Mouse (Mus musculus) intestine, postnatal 0 days (tissue): Measurements from ENCODE around the gene Tln2. TPM values are rescaled to one million over a fixed set of nuclear protein-coding genes. Genes with fewer than 3 reads are reported as not detected.

Experiments
- ATAC-seq: fragments of 200-750 bp; cut with Nextera tagmentation; 2 replicates; pipeline ENCODE4 v1.8.0; 2017; ENCODE audit warnings: mild to moderate bottlenecking, moderate TSS enrichment, moderate library complexity
- H3K27ac ChIP-seq: fragments of 300-500 bp; sonication (generic); 2 replicates; pipeline ENCODE4 v1.5.1; 2014; ENCODE audit warnings: mild to moderate bottlenecking, low read depth, low read length, moderate library complexity
- H3K27me3 ChIP-seq: fragments of 300-500 bp; sonication (generic); replicated peaks from 2 replicates; pipeline ENCODE4 v1.6.1; 2014; ENCODE audit warnings: low read length, mixed read lengths; ENCODE audit not compliant: control insufficient read depth, insufficient read depth
- H3K36me3 ChIP-seq: fragments of 300-500 bp; sonication (generic); 2 replicates; pipeline ENCODE4 v1.6.1; 2014; ENCODE audit warnings: mild to moderate bottlenecking, moderate library complexity; ENCODE audit not compliant: control insufficient read depth, insufficient read depth
- H3K4me1 ChIP-seq: fragments of 300-500 bp; sonication (generic); replicated peaks from 2 replicates; pipeline ENCODE4 v1.6.1; 2014; ENCODE audit warnings: antibody characterized with exemption, low read length, mixed read lengths; ENCODE audit not compliant: control insufficient read depth, insufficient read depth
- H3K4me2 ChIP-seq: fragments of 300-500 bp; sonication (generic); replicated peaks from 2 replicates; pipeline ENCODE4 v1.6.1; 2014; ENCODE audit warnings: low read depth, mild to moderate bottlenecking, moderate library complexity
- H3K4me3 ChIP-seq: fragments of 300-500 bp; sonication (generic); 2 replicates; pipeline ENCODE4 v1.5.1; 2014; ENCODE audit warnings: low read depth, low read length
- H3K9ac ChIP-seq: fragments of 300-500 bp; sonication (generic); 2 replicates; pipeline ENCODE4 v1.6.1; 2014; ENCODE audit warnings: mild to moderate bottlenecking, low read depth, low read length
- H3K9me3 ChIP-seq: fragments of 300-500 bp; sonication (generic); 2 replicates; pipeline ENCODE4 v1.6.1; 2016; ENCODE audit warnings: mixed run types; ENCODE audit not compliant: control insufficient read depth
- CTCF ChIP-seq: sonication (generic); IDR thresholded peaks from 2 replicates; pipeline ENCODE4 v1.5.1; 2016; ENCODE audit warnings: low read depth, mild to moderate bottlenecking, control low read depth, antibody characterized with exemption, moderate library complexity
- WGBS: fragments of 180-500 bp; shearing (Covaris S2); extraction: QIAGEN DNeasy Blood & Tissue Kit; methylation state at CpG from one replicate; pipeline ENCODE4 v1.1.7; 2014; 5-methylcytosine and 5-hydroxymethylcytosine counted together
- polyA plus RNA-seq: library from polyadenylated mRNA; unstranded; fragments of >200 nt; fragmentation: Nextera tagmentation; extraction: Ambion mirVana; gene quantifications from 2 replicates; pipeline ENCODE4 v1.2.1, GENCODE M21; 2015

The Tln2 gene
- polyA plus RNA-seq, 1 experiment from 2014 or later: 8.8 TPM

DNA sequence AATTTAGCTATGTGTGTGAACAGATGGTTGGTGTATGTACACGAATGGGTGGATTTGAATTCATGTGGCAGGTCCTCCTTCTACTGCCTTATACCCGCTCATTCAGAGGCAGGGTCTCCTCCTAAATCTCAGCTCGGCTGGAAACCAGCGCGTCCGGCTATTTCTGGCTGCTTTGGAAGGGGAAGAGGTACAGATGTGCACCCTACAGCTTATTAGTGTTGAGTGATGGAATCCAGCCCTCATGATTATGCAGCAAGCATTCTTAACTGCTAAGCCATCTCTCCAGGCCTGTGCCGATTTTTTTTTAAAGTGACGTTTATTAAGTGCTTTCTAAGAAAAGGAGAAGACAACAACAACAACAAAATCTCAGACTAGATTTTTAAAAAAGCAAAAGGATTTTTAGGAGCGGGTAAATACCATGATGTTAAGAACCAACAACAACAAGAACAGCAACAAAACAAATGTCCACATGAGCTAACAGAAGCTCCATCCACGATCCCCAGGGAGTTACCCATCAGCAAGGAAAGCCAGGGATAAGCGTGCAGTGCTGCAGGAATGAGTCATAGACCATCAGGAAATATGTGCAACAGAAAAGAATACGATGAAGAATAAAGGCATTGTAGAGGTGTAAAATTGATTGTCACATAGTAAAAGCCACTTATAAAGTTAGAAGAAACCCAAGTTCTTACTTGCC lies 130.2 kb downstream of the Tln2 start:
- no peaks in the 10 kb centered on the region for H3K27me3 ChIP-seq
- 65% methylated on average over 12 of the region's 12 CpGs for WGBS
- H3K4me1 ChIP-seq: no peaks in the 10 kb centered on the region
- no peak overlapping the region for H3K4me2 ChIP-seq
- no peak for ATAC-seq
- H3K4me3 ChIP-seq: no peak overlapping the region
- no peak for TF ChIP-seq CTCF
- H3K9ac ChIP-seq: no peak overlapping the region
- H3K27ac ChIP-seq: no peak overlapping the region
- H3K36me3 ChIP-seq: no peaks in the 10 kb centered on the region
- no peaks in the 10 kb centered on the region for H3K9me3 ChIP-seq

DNA sequence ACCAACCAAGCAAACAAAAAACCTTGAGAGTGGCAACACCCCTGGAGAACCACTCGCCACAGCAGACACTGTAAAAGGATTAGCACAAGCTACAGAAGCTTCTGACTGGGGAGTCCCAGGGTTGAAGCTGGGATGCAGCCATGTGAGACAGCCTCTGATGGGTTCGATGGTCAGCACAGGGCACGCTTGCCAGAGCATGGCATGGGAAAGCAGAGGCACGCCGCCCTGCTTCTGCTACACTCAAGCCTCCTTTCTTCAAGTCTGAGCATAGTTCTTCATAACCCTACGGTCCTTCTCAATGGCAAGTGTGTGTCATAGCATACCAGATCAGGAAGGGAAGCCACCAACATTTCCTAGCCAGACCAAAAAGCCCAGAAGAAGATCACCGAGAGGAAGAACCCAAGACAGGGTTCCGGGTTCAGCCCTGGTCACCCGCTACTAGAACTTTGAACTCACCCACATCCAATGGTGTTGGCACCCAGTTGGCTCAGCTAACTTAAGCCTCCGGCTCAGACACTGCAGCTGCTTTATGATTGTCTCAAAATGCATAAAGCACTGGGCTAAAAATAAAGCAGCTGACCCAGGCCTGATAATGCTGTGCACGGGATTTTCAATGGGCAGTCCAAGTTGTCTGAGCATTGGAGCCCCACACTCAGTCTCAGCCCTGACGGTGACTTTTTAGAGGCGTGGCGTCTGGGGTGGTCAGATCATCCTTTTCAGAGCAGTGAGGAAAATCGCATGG lies 131.0 kb downstream of the Tln2 start:
- no peak for ATAC-seq
- 84% methylated on average over 15 of the region's 15 CpGs for WGBS
- H3K9me3 ChIP-seq: no peaks in the 10 kb centered on the region

DNA sequence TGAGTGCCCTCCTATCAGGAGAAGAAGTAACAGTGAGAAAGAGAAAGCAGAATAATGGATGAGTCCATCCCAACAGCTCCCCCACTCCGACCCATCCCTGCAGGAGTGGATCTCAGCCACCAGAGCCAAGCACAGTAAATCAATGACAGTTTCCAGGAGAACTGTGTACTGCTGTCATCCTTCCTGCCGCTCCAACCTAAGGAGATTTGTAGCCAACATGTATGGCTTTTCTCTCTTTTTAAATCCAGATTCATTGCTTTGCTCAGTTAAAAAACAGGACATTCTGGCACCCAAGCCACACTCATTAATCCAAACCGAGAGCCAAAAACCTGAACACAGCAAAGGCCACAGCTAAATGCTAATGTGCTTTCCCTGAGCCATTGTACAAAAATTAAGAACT lies 133.2 kb downstream of the Tln2 start:
- 55% methylated on average over 3 of the region's 3 CpGs for WGBS
- no peaks in the 10 kb centered on the region for H3K36me3 ChIP-seq
- TF ChIP-seq CTCF: no peak
- no peaks in the 10 kb centered on the region for H3K4me1 ChIP-seq
- H3K9me3 ChIP-seq: no peaks in the 10 kb centered on the region
- no peak overlapping the region for H3K4me2 ChIP-seq
- H3K27ac ChIP-seq: no peak overlapping the region
- no peak overlapping the region for H3K9ac ChIP-seq
- no peaks in the 10 kb centered on the region for H3K27me3 ChIP-seq
- ATAC-seq: no peak
- no peak overlapping the region for H3K4me3 ChIP-seq

More for the DNA sequence above, 131.0 kb downstream of the Tln2 start:
- H3K9ac ChIP-seq: no peak overlapping the region
- no peaks in the 10 kb centered on the region for H3K27me3 ChIP-seq
- H3K4me2 ChIP-seq: no peak overlapping the region
- no peak overlapping the region for H3K4me3 ChIP-seq
- no peaks in the 10 kb centered on the region for H3K4me1 ChIP-seq
- H3K27ac ChIP-seq: no peak overlapping the region
- H3K36me3 ChIP-seq: no peaks in the 10 kb centered on the region
- no peak for TF ChIP-seq CTCF

DNA sequence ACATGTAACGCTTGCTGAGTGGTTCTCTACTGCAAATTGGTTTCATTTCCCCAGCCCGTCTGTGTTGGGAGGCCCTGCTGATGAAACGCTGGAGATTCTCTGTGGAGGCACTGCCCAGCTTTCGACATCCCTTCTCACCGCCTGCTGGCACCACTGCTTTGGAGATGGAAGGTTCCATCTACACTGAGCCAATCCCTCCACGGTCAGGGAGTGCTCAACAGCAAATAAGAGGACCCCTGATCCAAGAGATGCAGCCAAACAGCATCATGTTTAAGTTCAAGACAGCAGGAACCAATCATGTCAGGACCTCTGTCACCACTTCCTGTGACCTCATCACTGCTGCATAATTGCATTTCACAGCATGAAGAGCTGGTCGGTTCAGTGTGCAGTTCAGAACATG lies 135.4 kb downstream of the Tln2 start:
- ATAC-seq: no peak
- WGBS: 65% methylated on average over 7 of the region's 7 CpGs
- H3K9ac ChIP-seq: no peak overlapping the region
- no peak overlapping the region for H3K27ac ChIP-seq
- no peaks in the 10 kb centered on the region for H3K27me3 ChIP-seq
- H3K4me1 ChIP-seq: no peaks in the 10 kb centered on the region
- H3K9me3 ChIP-seq: no peaks in the 10 kb centered on the region
- H3K36me3 ChIP-seq: no peaks in the 10 kb centered on the region
- TF ChIP-seq CTCF: no peak
- no peak overlapping the region for H3K4me3 ChIP-seq
- H3K4me2 ChIP-seq: no peak overlapping the region

DNA sequence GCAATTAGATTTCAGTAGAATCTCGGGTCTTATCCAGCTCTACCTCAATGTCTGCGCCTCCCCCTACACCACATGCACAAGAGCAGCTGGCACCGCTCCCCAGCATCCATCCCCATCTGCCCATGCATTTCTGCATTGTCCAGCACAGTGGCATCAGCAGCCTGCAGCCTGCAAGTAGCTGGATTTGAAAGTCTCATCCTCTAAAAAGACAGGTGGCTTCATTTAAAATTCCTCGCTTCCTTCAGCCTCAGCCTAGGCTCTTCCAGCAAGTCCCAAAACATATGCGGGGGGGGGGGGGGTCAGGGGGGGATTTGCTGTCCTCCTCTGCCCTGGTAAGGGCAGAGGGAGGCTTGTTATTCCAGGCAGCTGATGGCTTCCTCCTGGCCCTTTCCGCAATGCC lies 141.4 kb downstream of the Tln2 start:
- no peaks in the 10 kb centered on the region for H3K4me1 ChIP-seq
- WGBS: 77% methylated on average over 6 of the region's 6 CpGs
- no peaks in the 10 kb centered on the region for H3K27me3 ChIP-seq
- H3K9me3 ChIP-seq: no peaks in the 10 kb centered on the region
- no peak for TF ChIP-seq CTCF
- H3K36me3 ChIP-seq: no peaks in the 10 kb centered on the region
- H3K4me2 ChIP-seq: no peak overlapping the region
- no peak overlapping the region for H3K4me3 ChIP-seq
- no peak overlapping the region for H3K27ac ChIP-seq
- no peak for ATAC-seq
- H3K9ac ChIP-seq: no peak overlapping the region

DNA sequence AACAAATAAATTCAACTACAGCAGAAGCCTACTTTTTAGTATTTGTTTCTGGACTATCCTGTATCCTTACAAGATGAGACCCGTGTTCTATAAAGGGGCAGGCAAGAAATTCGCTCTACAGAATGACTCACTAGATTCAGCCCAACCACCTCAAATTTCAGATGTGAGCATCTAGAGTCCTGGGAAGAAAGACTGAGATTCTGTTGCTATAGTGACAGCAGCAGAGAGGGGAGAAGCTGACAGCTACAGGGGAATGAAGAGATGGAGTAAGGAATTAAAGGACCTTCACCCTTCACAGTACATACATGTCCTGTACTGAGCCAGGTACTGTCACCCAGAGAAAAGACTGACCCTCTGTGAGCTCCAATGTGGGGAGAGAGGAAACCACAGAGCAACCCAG lies 148.8 kb downstream of the Tln2 start:
- no peak for ATAC-seq
- no peaks in the 10 kb centered on the region for H3K4me1 ChIP-seq
- TF ChIP-seq CTCF: no peak
- no peak overlapping the region for H3K27ac ChIP-seq
- no peaks in the 10 kb centered on the region for H3K27me3 ChIP-seq
- no peak overlapping the region for H3K9ac ChIP-seq
- no peaks in the 10 kb centered on the region for H3K36me3 ChIP-seq
- no peak overlapping the region for H3K4me2 ChIP-seq
- H3K9me3 ChIP-seq: no peaks in the 10 kb centered on the region
- no peak overlapping the region for H3K4me3 ChIP-seq
- WGBS: 88% methylated on average over 2 of the region's 2 CpGs
